Mouse (Mus musculus) thymus, postnatal 4 days (tissue): ENCODE measurements around the gene Fam131b.

Experiments
- DNase-seq: peaks from one replicate; pipeline ENCODE4 v3.0.0; 2021

Gene Fam131b

GRCm38 (mm10) chr6:42324482-42325267, at the start of gene Fam131b:
Gene Fam131b (minus strand): TSS chr6:42324643.
- peak; percentile 75 for DNase-seq

- no peak for DNase-seq
These were observed 49.4 kb upstream of the Fam131b start for GRCm38 (mm10) chr6:42373669-42374430.

GRCm38 (mm10) chr6:42372816-42373547, 48.5 kb upstream of the Fam131b start, which contains the start of gene Epha1:
Gene Epha1 (minus strand): TSS chr6:42373268.
- peak; percentile 88 for DNase-seq

GRCm38 (mm10) chr6:42372421-42372815, 48.0 kb upstream of the Fam131b start:
- no peak for DNase-seq

GRCm38 (mm10) chr6:42372001-42372400, 47.6 kb upstream of the Fam131b start:
- no peak for DNase-seq

- DNase-seq, result no peak
These were observed 46.4 kb upstream of the Fam131b start for GRCm38 (mm10) chr6:42370630-42371363.

- no peak for DNase-seq
These were observed 45.4 kb upstream of the Fam131b start for GRCm38 (mm10) chr6:42369870-42370269.

- DNase-seq, result no peak
These were observed 40.8 kb upstream of the Fam131b start for GRCm38 (mm10) chr6:42365215-42365614.

GRCm38 (mm10) chr6:42364607-42365006, 40.2 kb upstream of the Fam131b start:
- DNase-seq, result no peak

- no peak for DNase-seq
These were observed 39.6 kb upstream of the Fam131b start for GRCm38 (mm10) chr6:42364066-42364465.

- DNase-seq, result no peak
These were observed 38.5 kb upstream of the Fam131b start for GRCm38 (mm10) chr6:42362974-42363373.

- DNase-seq, result no peak
These were observed 38.1 kb upstream of the Fam131b start for GRCm38 (mm10) chr6:42362497-42362896.

GRCm38 (mm10) chr6:42362074-42362473, 37.6 kb upstream of the Fam131b start:
- no peak for DNase-seq

GRCm38 (mm10) chr6:42361041-42361895, 36.8 kb upstream of the Fam131b start:
- DNase-seq, result no peak

- no peak for DNase-seq
These were observed 35.9 kb upstream of the Fam131b start for GRCm38 (mm10) chr6:42360231-42360840.

GRCm38 (mm10) chr6:42359364-42360147, 35.1 kb upstream of the Fam131b start:
- DNase-seq, result no peak

GRCm38 (mm10) chr6:42358901-42359300, 34.5 kb upstream of the Fam131b start:
- no peak for DNase-seq

GRCm38 (mm10) chr6:42357901-42358300, 33.5 kb upstream of the Fam131b start:
- no peak for DNase-seq

GRCm38 (mm10) chr6:42356913-42357312, 32.5 kb upstream of the Fam131b start:
- no peak for DNase-seq
